Mouse (Mus musculus): ENCODE measurements around the gene Stambpl1.
"Not testable (repeated sequence)": the region's sequence is repeated elsewhere in the genome, so short reads cannot be mapped to it uniquely, and the experiment has no call there.

The Stambpl1 gene

DNA sequence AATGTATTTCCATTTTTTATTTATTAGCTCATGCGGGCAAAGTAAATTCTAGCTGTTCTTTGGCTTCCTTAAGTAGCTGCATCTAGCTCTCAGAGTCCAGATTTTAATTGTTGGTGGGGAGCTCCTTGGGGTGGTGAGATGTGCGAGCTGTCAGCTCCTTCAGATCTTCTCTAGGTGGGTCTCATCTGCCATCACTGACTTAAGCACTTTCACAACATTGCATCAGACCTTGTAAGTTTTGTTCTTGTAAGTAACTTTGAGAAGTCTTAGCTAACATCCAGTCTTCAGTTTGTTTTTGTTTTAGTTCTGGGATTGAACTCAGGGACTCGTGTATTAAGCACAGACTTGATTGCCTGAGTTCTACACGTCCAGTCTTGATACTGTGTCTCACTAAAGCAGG lies 6.9 kb downstream of the Stambpl1 start:
- no peak for DNase-seq (ENCODE audit: low spot score)

DNA sequence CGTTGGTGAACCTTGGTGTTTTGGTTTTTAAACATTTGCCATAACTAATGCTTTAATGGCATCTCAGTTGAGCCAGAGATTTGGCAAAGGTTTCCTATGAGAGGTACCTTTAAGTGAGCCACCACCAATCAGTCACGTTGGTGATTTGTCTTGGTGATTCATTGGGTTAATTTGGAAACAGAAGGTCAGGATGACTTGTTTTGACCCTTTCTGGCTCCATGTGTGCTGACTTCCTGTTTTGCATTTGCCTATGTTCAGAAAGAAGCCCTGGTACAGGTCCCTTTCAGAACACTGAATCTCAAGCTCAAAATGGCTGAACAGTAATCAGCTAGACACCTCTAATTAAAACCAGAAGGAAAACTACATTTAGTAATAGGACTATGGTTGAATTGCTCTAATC lies 7.5 kb downstream of the Stambpl1 start:
- no peak for DNase-seq (ENCODE audit: low spot score)

DNA sequence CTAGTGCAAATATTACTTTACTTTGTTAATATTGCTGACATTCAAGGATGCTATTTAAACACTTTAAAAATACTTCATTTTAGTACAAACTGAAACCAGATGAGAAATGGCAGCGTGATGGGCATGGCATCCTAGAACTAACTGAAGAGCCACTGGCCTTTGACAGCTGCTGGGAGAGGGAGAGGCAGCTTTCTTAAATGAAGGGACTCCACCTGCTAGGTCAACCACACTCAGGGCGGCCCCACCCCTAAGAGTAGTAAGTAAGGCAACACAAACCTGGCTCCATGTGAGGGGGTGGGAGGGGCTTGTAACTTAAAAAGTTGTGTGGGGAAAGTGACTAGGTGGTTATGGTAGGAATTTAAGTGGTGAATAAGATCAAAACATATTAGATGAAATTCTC lies 10.6 kb downstream of the Stambpl1 start:
- no peak for DNase-seq (ENCODE audit: low spot score)

DNA sequence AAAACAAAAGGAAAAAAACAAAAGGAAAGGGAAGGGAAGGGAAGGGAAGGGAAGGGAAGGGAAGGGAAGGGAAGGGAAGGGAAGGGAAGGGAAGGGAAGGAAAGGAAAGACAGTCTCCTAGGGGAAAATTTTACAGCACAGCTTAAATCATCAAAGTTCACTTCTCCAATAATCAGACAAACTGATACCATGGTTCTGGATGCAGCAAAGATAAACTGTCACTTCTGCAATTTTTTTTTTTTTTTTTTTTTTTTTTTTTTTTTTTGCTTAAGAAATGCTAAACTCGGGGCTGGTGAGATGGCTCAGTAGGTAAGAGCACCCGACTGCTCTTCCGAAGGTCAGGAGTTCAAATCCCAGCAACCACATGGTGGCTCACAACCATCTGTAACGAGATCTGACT lies 14.1 kb downstream of the Stambpl1 start:
- DNase-seq (ENCODE audit: low spot score) = not testable (repeated sequence)

DNA sequence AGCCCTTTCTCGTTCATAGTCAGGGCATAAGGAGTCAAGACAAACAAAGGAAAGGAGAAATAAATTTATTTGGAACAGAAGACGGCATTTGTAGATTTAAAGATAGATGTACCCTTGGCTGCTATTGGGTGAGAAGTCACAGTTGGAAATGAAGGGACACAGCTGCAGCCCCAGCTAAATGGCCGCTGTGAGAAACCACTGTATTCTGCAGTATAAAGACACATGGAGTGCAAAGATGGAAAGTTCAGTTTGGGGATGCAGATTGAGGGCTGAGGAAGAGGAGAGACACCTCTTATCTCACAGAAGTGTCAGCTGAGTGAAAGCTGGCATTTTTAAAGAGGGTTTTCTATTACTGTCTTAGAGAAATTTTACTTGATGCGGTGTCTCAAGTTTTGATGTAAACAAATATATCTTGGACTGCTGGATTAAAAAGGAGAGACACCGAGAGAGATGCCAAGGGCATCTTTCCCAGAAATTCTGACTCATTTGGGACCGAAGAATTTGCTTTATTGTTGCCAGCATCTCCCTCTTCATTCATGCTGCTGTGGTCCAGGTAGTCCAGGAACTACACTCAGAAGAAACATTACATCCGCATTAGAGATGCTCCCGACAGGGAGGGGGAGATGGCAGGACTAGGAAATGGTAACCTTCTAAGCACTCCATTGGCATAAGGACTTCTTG lies 14.9 kb downstream of the Stambpl1 start:
- no peak for DNase-seq (ENCODE audit: low spot score)

DNA sequence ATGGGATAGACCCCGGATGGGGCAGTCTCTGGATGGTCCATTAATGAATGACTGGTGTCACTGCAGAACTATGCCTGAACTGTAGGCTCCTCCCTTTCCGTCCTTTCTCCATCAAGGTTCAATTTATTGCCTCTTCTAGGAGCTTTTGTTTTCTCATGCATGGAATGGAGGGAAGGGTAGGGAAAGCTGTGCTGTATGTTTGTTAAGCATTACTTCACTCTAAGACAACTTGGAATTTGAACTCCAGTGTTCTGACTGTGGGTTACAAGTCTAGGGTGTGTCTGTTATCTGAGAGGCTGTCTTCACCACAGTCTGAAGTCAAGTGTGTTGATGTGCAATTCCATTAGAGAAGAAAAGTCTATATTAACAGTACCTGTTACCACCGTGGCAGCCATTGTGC lies 17.0 kb downstream of the Stambpl1 start:
- DNase-seq (ENCODE audit: low spot score) = no peak

DNA sequence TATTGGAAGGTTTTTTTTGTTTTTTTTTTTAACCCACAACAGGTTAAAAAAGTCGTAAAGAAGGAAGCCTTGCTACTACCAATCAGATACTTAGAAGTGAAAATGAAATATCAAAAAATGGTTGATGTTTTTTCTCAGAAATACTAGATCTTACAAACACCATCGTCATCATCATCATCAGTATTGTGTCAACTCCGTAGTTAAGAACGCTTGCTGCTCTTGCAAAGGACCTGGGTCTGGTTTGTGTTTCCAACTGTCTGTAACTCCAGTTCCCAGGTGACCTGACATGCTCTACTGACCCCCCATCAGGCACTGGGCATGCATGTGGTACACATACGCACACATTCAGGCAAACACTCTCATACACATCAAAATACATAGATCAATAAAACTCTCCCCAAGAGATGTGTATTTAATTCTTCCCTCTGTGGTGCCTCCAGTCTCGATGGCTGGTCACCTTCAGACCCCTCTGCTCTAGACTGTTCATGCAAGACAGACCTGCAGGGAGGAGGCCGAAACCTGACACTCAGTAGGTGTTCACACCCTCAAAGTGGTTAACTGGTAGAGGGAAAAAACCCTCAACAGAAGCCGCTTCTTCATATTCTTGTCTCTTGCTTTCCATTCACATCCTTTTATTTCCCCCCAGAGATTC lies 18.0 kb downstream of the Stambpl1 start:
- DNase-seq (ENCODE audit: low spot score) = no peak

DNA sequence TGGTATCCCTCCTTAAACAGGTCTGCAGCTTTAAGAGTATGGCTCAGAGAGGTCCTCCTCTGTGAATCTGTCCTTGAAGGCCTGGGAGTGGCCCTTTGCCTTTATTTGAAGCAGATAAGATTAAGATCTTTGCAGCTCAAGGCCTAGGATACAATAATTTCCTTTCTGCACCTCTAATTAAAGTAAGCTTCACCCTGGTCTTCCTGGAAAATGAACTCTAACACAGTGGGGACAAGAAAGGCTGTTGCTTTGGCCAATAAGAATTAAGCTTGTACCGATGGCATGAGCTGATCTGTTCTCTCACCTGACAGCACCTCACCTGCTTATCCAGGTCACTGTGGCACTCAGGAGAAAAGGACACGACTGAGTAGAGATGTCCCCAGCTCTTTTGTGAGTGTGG lies 18.8 kb downstream of the Stambpl1 start:
- no peak for DNase-seq (ENCODE audit: low spot score)

DNA sequence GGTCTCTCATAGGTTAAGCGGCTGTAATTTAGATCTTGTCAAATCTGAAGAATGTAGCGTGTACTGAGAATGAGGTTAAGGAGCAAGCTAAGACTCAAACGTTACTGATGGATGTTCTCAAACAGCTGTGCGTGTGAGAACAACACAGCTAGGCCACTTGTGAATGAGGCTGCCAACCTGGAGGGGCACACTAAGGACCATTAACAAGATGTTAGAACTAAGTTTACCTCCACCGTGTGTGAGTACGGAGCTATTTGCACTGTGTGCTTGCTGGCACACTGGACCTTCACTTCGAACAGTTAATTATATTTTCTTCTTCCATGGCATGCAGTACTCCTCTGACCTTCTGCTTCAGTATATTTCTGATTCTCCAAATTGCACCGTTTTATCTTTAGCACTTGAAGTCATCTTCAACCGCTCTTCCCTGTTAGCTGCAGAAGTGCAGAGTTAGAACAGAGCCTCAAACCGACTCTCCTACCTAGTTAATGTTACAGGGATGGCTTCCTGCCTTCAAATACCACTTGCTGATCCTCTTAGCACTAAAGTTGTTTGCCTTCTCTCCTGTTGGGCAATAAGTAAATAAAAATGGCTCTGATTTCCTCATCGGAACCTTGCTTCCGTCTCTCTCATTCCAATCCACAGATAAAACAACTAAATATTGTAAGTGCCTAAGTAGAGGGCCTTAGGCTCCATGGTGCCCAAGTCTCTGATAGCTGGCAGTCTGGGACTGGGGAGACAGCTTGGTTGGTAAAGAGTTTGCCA lies 20.6 kb downstream of the Stambpl1 start:
- DNase-seq (ENCODE audit: low spot score) = no peak

DNA sequence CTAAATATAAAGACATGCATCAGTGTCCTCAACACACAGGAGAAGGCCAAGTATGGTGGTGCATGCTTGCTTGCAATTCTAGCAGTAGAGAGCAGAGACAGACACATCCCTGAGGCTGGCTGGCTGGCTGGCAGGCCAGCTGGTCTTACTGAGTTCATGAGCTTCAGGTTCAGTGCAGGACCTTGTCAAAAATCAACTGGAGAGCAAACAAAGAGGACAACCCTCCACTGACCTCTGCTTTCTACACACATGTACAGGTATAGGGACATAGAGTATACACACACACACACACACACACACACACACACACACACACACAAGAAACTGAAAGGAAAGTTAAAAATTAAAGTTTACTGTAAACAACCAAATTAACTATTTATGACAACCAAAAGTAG lies 21.2 kb downstream of the Stambpl1 start:
- DNase-seq (ENCODE audit: low spot score) = no peak

DNA sequence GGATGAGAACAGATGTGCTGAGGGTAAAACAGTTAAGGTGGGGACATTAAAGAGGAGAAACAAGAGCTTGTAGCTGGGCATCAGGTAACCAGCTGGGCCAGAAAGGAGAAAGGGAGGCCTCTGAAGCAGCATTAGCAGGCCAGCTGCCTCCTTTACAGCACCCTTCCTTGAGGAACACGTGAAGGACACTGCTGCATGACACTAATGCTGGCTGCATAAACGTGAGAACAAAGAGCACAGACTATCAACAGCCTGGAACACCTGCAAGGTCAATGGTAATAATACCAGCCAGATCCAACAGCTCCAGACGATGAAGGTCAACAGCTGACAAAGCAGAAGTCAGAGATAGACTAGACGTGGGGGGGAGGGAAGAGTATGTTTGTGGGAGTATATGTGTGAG lies 22.1 kb downstream of the Stambpl1 start:
- no peak for DNase-seq (ENCODE audit: low spot score)

DNA sequence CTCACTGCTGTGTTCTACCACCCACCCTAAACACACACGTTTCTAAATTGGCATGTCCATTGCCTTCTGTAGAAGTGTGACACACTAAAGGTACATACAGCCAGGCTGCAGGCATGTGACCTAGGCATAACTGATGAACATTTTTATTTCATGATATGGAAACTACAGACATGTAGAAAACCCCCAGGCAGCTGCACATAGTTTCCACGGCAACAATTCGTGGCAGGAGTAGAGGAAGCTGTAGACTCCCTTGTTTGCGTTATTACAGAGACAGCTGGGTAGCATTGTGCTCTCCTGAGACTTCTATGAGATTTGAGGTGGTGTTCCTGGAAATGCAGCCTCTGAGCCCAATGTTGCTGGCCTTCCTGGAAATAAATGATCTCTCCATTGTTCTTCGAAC lies 24.9 kb downstream of the Stambpl1 start:
- no peak for DNase-seq (ENCODE audit: low spot score)

DNA sequence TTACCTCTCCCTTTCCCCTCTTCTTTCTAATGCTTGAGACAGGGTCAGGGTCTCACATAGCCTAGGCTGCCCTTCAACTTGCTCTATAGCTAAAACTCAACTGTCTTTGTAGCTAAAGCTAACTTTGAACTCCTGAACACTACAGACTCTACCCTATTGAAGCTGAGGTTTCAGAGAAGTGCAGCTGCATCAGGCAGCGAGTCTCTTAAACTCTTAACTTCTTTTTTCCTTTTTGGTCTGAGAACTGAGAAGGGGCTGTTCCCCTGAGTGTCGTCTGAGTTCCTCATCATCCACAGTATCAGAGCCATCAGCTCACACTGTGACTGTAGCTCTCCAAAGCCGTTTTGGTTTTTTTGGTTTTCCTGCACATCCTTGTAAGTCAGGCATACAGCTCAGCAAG lies 25.7 kb downstream of the Stambpl1 start:
- DNase-seq (ENCODE audit: low spot score) = no peak

DNA sequence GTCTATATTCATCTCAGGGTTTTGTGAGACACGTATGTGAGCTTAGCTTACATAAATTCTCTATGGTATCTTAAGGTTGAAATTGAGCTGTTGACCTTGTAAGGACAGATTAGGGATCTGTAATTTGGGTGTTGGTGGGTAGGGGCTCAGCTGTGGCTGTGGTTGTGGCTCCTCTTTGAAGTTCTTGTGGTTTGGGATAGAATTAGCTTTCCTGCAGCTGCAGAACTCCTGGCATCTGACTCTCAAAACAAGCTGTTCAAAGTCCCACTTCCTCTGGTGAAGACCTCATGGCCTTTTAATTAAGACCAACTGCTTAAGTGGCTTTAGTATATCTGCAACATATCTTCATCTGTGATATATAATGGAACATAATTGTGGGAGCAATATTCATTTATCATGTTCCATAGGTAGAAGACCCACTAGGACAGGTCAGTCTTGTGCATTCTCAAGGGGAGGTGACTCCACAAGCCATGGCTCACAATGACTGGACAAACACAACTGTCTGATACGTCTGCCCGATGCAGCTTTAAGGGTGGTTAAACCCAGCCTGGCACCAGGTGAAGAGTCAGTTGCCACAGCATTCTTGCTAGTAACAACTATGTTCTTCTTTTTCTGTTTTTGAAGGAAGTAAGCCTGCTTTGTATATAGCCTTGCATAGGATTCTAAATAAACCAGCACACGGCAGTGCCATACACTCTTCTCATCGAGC lies 27.4 kb downstream of the Stambpl1 start:
- DNase-seq (ENCODE audit: low spot score) = no peak

DNA sequence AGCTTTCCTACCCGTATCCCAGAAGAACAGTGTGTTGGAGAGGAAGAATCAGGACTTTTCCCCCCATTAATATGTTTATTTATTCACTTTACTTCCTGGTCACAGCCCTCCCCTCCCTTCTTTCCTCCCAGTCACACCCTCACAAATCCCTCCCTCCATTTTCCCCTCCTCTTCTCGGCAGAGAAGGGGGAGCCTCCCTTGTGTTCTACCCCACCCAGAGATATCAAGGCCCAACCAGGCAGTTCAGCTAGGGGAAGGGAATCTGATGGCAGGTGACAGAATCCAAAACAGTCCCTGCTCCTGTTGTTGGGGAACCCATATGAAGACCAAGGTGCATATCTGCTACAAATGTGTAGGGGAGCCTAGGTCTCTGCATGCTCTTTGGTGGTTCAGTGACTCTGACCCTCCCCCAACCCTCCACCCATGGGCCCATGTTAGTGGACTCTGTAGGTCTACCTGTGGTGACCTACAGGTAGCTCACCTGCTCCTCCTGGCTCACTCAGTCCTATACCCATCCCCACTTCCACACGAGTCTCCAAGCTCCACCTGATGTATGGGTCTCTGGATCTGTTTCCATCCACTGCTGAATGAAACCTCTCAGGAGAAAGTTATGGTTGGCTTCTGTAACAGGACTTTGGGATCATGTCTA lies 28.8 kb downstream of the Stambpl1 start:
- DNase-seq (ENCODE audit: low spot score) = no peak

DNA sequence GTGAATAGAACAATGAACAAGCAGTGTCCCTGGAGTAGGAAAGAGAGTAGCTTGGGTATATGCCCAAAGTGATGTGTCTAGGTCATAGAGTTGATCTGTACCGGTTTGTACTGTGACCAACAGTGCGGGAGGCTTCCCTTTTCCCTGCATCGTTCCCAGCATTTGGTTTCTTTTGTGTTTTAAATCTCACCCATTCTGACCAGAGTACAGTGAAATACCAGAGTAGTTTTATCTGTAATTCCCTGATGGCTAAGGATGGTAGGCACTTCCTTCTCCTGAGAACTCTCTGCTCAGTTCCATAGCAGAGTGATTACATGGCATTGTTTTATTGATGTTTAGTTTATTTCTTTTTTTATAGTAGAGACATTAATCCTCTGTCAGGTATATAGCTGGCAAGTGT lies 30.8 kb downstream of the Stambpl1 start:
- no peak for DNase-seq (ENCODE audit: low spot score)

DNA sequence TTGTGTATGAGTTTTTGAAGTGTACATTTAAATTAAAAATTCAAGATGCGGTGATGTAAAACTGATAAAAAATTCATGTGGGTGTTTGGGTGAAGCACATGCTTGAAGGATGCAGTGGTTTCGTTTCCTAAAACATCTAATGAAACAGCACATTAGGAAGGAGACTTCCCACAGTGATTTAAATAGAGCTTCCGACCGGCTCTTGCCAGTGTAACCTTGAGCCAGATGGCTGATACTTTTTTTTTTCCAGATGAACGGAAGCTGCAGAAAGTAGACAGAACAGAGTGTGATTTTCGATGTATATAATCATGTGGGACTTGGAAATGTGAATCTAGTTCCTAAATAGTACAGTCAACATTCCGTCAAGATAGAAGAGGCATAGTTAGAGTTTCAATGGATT lies 39.6 kb downstream of the Stambpl1 start:
- no peak for DNase-seq (ENCODE audit: low spot score)

DNA sequence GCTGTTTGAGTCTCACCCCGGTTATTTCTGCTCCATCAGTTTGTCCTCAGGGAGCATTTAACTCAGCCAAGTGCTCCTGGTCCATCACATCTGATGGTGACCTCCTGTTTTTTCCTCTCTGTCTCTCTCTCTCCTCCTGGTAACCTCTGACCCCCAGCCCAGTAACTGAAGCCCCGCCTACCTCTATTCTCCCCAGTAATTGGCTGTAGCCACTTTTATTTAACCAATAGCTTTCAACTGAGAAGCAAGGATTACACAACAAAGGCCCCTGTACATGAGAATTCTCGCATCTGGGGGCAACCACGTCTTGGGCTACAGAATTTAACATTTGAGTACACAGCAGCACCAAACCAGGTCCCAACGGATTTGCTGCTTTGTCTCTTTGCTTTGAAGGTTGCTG lies 40.3 kb downstream of the Stambpl1 start:
- DNase-seq (ENCODE audit: low spot score) = no peak

DNA sequence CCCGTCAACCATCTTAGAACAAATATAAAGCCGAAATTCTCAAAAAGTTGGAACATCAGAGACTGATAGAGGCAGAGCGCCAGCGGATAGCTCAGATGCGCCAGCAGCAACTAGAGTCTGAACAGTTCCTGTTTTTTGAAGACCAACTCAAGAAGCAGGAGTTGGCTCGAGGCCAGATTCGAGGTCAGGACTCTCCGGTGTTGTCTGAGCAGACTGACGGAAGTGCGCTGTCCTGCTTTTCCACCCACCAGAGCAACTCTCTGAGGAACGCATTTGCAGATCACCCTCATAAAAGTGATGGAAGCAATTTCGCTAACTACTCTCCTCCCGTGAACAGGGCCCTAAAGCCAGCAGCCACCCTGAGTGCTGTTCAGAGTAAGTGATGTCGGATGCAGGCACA lies 41.9 kb downstream of the Stambpl1 start:
- DNase-seq (ENCODE audit: low spot score) = no peak

DNA sequence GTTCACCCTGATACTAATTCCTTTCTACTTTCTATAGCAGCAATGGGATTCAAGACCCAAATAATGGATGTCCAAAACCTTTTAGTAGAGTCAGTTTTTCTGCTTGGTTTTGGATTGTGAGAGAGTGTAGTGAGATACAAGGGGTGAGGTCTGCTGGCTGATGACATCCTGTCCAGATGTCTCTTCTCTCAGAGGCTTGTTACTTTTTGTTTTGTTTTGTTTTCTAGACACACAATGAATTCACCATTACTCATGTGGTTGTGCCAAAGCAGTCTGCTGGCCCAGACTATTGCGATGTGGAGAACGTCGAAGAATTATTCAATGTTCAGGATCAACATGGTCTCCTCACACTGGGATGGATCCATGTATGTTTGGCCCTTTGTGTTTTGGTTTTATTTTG lies 44.0 kb downstream of the Stambpl1 start:
- DNase-seq (ENCODE audit: low spot score) = no peak

DNA sequence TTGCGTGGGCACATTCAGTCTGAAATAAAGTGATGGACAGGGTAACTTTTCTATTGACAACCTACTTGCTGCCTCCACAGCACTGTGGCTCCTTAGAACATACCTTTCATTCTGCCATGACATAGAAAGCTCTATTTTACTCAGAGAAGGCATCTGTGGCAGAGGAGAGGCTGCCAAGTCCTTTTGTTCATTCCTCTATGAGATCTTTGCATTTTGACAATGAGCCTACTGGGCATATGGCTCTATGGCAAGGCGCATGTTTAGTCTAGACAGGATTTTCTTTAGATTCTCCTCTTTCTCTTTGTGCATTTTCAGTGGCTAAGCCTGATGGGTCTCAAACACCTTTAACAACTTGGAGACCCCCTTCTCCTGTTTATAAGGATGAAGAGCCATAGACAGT lies 45.7 kb downstream of the Stambpl1 start:
- DNase-seq (ENCODE audit: low spot score) = no peak
